Mouse (Mus musculus) right cerebral cortex, postnatal 14 days (tissue): Measurements from ENCODE around the gene Snx22.

Experiments used
- DNase-seq: peaks from one replicate; pipeline ENCODE4 v3.0.0; 2022

Snx22 gene

DNA sequence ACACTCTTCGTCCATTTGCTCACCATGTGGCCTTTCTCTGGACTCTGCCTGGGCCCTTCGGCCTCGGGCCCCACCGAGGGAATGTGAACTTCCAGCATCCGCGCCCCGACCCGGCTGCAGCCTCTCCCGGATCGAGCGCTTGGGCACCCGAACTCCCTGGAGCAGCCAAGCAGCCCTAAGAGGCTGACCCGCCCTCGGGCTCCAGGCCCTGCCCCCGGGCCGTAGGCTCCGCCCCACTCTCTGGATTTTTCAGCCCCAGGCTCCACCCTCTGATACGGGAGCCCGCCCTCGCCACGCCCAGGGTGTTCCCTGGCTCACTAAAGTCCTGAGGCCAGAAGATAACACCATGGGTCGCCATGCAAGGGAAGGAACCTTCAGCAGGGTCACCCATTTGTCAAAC is at the start of gene Snx22:
Gene Snx22, minus strand, starts transcription at position 137 of the 400 bp plus-strand sequence.
- peak; percentile 63 for DNase-seq

DNA sequence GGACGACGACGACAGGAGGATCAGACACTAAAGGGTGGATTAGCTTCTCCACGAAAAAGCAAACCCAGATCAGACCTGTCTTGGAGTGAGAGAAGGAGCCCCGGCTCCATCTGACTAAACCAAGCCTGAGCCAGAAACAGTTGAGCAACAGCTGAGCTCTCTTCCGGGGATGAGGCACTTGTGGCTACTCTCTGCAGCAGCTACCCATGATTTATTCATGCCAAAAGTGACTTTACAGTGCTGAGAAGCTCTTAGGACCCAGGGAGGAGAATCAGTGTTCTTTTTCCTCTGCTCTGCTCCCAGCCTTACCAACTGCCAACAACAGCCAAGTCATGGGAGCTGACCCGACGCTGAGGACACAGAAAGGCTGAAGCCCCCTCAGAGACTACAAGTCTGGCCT is 47.4 kb upstream of the Snx22 start:
- DNase-seq, result no peak

DNA sequence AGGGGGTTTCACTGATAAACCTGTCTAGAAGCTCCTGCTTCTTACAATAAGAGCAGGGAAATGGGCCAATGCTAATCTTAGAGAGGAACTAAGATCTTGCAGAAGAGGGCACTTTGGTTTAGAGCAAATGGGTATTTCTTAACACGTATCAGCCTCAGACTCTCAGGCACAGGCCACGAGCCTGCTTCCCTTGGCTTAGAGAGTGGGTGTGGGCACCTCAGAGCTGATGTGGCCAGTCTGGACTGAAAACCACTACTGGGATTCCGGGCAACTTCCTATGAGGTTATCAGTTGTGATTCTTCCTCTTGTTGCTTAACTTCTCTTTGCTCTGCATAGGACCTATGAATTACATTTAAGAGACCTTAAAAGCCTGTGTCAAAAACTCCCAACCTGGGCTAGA is 44.8 kb upstream of the Snx22 start:
- DNase-seq, result no peak

DNA sequence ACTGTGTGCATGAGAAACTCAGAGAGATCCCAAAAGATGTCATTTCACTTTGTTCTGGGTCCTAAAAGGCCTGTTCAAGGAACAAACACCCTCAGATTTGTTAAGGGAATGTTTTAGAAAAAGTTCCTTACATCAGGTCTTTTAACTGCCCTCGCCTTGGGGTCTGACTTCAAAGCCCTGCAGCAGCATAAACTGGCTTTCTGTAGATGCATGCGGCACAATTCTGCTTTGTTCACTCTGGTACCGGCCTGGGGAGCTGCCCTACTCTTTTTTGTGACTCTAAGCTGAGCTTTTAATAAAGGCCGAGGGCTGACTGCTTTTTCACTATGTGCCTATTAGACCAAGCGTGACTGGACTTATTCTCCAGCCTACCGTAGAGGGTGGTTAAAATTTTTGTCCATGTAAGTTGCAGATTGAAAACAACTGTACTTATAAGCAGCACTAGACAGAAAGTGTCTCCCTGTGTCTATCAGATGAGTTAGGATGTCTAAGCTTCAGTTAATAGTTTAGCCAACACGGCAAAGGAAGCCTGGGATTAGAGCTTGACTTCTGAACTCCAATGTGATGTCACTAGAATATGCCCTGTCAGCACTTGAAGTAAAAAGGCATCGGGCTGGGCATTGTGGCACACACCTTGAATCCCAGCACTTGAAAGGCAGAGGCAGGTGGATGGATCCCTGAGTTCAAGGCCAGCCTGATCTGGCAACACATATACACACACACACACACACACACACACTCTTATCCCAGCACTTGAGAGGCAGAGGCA is 41.3 kb upstream of the Snx22 start:
- DNase-seq, result no peak

DNA sequence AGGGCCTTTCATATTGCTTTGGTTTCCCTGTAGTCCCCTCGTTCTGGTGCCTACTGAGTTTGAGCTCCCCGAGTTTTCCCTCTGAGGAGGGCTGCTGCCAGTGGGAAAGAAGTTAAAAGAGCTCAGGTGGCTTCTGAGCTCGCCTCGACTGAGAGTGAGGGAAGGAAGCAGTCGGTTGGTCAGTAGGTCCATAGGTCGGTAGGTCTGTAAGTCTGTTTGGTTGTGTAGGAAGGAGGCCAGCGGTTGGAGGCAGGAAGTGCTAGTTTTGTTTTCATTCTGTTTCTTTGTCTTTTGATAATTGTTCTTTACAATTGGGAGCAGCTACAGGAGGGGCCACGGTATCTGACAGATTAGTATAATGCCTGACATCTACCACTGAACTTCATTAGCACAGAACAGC is 40.6 kb upstream of the Snx22 start:
- no peak for DNase-seq

DNA sequence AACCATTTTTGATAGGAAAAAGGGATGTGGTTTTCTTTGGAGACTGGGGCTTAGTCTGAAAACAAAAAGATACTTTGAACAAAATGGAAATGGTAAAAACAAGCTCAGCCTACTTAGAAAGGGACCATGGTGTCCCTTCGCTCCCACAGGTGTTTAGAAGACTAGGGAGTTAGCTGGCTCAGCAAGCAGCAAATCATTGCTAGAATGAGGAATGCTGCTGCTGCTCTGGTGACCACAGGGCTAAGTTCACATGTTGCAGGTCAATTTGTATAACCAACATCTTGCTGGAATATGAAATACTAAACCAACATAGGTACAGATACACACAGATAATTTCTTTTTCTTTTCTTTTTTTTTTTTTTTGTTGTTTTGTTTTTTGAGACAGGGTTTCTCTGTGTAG is 40.1 kb upstream of the Snx22 start:
- DNase-seq, result no peak

DNA sequence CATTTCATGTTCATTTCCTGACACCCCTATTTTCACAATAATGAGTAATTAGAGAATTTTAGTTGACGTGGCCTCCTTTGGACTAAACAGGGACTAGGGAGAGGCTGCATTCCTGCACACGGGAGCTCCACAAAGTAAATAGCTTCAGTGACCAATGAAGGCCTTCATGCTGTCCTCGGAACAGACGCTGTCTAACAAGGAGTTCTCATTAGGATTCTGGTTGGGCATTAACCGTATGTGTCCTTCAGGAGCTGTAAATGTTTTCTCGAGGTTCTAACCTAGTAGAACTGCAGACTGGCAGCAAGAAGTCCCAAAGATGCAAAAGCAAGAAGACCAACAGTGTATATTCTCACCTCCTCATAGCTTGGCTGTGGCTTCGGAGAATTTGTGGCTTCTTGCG is 35.6 kb upstream of the Snx22 start:
- no peak for DNase-seq

DNA sequence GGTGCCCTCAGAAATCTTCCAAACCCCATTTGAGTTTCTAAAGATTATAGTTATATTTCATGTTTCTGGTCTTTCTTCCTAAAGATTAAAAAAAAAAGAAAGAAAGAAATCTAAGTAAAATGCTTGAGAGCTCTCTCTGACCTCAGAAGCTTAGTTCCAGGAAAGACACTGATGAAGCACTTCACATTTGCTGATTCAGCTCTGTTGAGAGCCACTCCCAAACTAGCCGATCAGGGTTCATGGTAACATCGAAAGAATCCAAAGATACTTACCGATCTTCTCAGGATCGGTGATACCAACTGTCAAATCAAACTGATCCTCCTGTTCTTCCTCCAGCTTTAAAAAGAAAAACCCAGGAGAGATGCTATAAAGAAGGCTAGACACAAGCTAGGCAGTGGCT is 35.1 kb upstream of the Snx22 start:
- DNase-seq, result no peak

DNA sequence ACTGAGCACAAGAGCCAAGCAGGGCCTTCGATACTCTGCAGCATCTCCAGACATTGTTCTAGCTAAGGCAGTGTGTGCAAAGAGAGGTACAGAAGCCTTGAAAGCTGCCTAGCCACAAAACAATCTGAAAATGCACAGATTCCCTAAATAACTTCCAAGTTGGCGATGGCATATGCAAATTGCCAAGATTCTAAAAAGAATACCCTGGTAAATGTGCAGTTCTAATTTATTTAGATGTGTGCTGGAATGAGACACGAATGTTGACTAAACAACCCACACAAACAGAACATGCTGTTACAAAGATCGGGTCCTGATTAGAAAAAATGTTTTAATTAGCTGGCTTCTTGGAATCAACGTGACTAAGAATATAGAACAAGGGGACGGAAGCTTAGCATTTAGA is 33.1 kb upstream of the Snx22 start:
- DNase-seq, result no peak

DNA sequence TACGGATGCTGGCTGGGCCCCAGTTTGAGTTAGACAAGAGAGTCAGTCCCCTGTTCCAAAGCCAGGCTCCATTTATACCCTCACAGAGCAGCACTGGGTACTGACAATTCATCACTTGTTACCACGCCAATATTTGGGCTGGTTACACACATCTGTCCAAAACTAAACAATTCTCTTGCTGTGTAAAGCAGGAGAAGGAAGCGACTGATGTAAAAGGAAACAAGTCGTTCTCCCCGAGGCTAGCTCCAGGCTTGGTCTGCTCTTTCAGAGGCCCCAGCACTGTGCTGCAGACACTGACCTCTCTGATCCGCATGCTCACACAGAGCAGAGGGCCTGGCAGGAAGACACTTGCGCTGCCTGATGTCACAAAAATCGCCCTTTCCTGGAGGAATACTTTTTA is 32.1 kb upstream of the Snx22 start:
- DNase-seq, result no peak

DNA sequence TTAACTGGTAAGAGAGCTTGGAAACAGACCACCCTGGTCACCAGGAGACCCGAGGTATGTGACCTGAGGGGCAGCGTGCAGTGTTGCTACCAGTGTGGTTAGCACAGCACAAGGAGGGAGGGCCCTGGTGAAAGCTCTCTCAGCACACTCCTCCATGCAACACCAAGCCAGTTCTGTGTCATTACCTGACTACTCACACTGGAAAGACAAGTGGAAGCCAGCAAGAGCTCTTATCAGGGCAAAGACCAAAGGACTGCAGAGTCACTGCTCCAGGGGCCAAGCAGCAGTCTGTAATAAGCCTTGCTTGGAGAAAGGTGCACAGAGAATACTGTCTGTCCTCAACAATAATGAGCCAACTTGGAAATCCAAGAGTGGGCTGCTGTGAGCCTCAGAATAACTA is 23.1 kb upstream of the Snx22 start:
- DNase-seq, result no peak

DNA sequence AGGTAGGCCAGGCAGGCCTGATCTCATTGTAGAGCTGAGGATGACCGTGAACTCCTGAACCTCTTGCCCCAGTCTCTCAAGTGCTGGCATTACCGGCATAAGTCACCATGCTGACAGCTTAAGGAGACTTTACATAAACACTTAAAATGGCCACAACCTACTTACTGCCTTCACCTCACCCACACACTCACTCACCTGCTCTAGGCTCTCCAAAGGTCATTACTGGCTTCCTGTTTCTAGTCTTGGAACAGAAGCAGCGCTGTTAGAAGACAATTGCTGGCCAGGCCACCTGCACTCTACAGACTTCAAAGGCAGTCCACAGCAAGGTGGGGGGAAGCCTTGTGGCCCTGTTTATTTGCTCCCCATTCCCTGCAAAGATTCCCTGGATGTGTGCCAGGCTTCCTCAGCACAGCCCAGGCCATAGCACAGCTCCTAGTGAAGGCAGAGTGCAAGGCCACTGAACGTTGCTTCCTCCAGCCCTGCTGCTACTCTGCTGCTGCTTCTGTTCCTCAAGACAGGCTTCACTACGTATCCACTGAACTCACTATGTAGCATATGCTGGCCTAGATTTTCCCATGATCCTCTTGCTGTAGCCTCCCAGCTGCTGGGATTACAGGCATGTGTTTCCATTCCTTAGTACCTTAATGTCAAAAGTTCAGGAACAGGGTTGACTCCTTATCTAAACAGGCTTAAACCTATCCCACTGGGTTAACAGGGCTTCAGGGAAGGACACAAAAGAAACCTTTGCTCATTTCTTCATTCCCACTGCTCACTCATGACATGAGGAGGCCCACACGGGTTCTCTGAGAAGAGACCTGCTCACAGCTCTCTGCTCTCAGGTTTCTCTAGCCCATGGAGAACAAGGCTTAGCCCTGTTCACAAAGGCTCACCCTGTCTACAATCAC is 22.1 kb upstream of the Snx22 start:
- DNase-seq, result no peak

DNA sequence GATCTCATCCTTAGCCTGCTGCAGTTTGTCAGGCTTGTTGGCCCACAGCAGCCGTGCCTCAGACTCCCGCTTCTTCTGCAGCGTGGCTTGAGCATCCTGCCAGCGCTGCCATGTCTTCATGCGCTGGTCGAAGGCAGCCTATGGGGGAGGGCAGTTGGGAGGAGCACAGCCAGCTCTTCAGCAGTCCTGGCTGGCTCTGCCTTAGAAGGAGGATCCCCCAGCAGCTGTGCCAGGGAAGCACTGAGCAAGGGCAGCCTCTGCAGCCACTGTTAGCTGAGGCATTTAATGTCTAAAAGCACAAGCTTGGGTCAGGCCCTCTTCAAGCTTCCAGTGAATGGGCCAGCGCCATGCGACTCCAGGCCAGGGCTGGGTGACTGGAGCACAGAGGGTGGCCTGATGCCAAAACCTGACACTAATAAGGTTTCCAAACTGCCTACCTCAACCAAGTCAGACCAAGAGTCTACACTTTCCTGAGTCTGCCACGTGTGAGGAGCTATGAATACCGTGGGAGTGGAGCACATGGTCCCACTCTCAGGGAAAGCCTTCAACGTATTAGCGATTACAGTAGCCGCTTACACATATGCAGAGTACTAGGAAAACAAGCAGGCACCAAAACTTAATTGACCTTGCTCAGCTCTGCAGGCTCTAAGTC is 21.2 kb upstream of the Snx22 start:
- no peak for DNase-seq

DNA sequence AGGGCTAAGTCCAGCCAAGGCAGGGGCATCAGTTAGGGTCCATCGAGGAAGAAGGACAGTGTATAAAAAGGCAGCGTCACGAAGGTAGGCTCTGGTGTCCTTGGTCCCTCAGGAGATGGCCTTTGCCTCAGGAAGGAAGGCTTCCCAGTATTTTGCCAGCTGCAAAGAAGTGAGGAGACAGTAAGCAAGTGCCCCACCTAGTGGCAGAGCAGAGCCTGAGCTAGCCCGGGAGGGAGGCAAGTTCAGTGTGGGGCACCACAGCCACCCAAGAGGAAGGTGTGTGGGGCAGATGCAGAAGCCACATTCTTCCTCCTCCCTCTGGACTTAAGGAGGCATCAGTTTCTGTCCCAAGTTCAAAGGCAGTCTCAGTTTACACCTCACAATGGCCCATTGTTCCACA is 18.9 kb upstream of the Snx22 start:
- peak; percentile 55 for DNase-seq

DNA sequence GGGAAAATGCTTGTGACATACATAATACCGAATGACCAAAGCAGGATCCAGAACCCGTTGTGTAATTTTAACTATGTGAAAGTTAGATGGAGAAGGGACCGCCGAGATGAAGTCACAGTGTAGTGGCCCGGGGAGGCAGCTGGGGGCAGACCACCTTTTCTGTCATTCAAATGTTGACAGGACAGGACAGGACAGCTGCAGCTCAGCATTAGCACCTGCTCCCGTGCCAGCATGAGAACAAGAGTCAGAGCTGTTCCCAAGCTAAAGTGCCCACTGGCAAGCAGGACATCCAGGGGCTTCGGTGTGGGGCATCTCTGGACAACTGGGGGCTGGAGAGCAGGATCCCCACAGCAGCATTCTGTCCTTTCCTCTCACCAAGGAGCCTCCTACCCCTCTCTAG is 17.5 kb upstream of the Snx22 start:
- no peak for DNase-seq

DNA sequence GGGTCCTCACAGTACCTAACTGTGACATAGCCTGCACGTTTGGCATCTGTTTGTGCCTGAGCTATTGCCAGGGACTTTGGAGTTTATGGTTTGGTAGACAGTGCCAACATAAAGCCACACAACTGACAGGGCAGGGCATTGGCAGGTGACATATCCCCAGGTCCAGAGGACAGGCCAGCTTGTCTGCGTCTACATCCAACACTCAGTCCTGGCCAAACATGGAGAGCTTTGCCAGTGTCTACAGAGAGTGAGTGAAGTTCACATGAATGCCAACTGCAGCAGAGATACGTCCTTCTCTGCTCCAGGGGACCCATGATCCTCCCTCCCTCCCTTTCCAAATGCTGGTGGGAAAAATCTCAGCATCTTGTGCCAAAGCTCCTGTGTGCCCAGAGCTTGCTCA is 14.7 kb upstream of the Snx22 start:
- no peak for DNase-seq

DNA sequence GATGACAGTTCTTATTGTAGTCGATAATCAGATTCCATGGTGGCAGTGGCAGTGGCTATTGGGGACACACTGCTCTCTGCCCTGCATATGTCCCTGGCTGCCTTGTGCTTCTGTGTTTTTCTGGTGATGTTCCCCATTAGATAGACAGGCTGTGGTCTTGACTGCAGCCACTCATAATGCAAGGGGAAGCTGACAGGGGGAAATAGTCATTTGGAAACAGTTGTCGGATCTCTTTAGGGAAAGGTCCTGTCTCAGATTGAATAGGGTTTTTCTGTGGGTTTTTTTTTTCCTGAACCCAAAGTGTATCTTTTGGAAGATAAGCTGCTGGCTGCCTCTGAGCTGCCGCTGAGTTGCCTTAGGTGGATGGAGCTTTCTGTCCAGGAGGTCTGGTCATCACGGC is 12.5 kb upstream of the Snx22 start:
- DNase-seq, result no peak

DNA sequence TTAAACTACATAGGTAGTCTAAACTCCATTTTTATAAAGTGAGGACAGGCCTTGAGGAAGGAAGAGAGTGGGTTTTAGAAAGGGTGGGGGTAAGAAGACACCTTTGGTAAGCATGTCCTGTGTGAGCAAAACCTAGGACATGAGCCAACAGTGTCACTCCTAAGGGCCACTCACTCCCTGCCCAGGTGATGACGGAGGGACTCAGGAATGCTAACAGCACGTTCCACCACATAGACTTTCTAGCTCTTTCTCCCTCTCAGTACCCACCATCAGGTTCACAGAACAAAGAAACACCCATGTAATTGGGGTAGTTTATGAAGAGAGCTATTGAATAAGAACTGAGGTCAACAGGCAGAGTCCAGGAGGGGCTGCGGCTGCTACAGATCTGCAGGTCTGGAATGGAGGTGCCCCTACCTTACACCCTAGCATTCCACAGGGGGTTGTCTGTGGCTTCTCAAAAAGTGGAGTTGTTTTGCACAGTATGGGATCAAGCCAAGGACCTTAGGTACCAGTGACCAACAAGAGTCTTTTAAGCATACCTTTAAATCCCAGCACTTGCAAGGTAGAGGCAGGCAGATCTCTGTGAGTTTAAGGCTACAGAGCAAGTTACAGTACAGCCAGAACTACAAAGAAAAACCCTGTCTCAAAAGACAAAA is 11.4 kb upstream of the Snx22 start:
- DNase-seq, result no peak

DNA sequence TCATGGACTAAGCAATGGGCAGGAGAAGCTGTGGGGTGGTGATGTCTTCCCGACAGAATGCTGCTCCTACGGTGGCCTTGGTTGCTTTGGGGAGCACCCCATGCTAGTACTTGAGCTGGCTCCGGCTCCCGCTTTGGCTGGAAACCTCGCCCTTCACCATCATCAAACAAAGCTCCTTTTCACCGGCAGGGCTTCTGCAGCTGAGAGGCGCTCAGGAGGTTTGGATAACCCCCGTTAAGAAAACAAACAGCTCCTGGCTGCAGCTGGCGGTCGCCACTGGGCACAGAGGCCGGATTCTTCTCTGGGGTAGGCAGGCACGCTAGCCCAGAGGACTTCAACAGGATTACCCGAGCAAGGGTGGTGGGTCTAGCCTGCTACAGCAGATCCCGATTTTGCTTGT is 9.0 kb upstream of the Snx22 start:
- no peak for DNase-seq

DNA sequence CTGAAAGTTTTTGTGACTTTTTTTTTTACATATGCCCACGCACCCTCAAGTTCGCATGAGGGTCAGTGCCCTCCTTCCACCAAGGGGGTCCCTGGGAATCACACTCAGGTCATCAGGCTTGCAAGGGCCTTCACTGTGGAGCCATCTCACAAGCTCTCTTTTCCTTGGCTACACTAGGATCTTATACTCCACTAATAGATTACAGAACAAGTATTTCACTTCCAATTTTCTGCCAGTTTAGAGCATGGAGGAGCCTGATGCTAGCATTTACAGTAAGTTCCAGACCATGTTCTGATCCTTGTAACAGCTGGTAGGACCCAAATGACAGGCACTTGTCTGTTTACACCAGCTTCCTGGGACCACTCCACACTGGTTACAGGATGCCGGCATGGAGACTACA is 8.6 kb upstream of the Snx22 start:
- no peak for DNase-seq

DNA sequence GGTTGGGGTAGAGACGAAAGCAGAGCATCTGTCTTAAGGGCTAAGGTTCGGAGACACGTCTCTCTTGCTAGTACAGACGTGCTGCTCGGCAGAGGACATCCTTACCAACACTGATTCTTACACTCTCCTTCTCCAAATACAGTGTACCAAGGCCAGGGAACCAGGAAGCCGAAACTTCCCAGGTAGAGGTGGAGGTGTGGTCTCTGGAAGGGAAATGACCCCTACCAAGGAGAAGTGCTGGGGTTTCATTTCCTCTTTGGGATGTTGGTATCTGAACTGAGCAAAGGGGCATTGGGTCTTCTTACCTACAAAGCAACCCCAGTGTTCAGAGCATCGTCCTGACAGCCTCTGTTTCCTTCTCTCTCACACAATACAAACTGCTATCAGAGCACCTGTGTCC is 3.2 kb upstream of the Snx22 start:
- no peak for DNase-seq

DNA sequence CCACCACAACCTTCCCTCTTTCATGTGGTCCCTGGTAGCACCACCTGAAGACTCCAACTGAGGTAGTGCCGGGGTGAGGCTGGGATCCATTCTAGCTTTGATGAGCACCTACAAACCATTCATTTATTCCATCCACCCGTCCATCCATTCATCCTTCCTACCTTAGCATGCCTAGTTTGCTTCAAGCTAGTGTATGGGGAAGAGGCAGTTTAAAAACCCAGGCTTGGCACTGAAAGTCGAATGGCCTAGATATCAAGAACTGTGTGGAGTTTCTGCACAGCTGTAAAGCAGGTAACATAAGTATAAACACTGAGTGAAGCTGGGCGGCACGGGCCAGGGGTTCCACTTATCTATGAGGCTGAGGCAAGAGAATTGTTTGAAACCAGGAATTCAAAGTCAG is 632 bp upstream of the Snx22 start:
- DNase-seq, result no peak

DNA sequence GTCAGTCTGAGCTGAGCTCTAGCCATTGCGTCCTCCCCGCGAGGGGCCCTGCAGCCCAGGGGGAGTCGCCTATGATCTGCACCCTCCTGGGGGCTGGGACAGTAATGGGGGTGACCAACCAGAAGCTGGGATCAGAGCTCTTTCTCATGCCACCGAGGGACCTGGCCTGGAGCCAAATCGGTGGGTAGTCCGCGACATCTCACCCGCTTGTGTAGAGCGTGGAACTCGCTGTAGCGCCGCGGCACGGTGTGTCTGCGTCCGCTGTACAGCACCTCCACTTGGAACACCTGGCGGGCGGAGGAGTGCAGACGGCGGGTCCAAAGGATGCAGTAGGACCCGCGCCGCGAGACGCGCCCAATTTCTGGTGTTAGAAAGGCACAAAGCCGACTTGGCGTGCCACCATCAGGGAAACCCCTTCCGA is 538 bp downstream of the Snx22 start:
- DNase-seq, result peak; percentile 51
